Mouse (Mus musculus): ENCODE measurements around the gene Pakap.

GRCm38 (mm10) chr4:57772851-57773510 lies 205.0 kb downstream of the Pakap start:
- TF ChIP-seq GATA1 (IDR thresholded peaks at IDR 0.05; ENCODE audit: borderline replicate concordance, low read length) (no peak), FLI1 (IDR thresholded peaks at IDR 0.05; ENCODE audit: low read length) (no peak)

Data from megakaryocyte, embryonic 14.5 days (primary cell).